Mouse (Mus musculus): ENCODE data around the gene Podxl. TPM values are rescaled to one million over a fixed set of nuclear protein-coding genes. Genes with fewer than 3 reads are reported as not detected.

Podxl gene
- polyA plus RNA-seq, 1 experiment, result 0.60 TPM

GRCm38 (mm10) chr6:31596346-31597135 is 32.8 kb upstream of the Podxl start:
- Histone ChIP-seq H3ac (ENCODE audit: control insufficient read depth, insufficient read length) (no peak overlapping the region), H3K4me2 (ENCODE audit: low read depth) (no peak overlapping the region), H3K79me2 (ENCODE audit: control insufficient read depth, insufficient read depth) (no peaks in the 10 kb centered on the region), H3K36me3 (ENCODE audit: control insufficient read depth, insufficient read depth) (no peaks in the 10 kb centered on the region), H3K27me3 (ENCODE audit: control insufficient read depth, insufficient read depth, insufficient read length) (no peaks in the 10 kb centered on the region), H3K4me3 (no peak overlapping the region)
- no peak for TF ChIP-seq MYOG (IDR thresholded peaks at IDR 0.05; ENCODE audit: control insufficient read depth in 1 of 3, insufficient read depth in 1 of 3, insufficient read length in 2 of 3, low read depth in 2 of 3)

GRCm38 (mm10) chr6:31592579-31593238 is 28.9 kb upstream of the Podxl start:
- TF ChIP-seq TCF3 (IDR thresholded peaks at IDR 0.05; ENCODE audit: insufficient read length, low read depth), result no peak
- TF ChIP-seq USF1 (IDR thresholded peaks at IDR 0.05; ENCODE audit: low read depth), result no peak
- TF ChIP-seq MYOD1 (IDR thresholded peaks at IDR 0.05; ENCODE audit: control insufficient read depth in 1 of 3, insufficient read length in 2 of 3, low read depth in 2 of 3), result no peak
- TF ChIP-seq REST (IDR thresholded peaks at IDR 0.05; ENCODE audit: insufficient read depth, insufficient read length), result no peak
- TF ChIP-seq MYOG (IDR thresholded peaks at IDR 0.05; ENCODE audit: control insufficient read depth in 1 of 3, insufficient read depth in 1 of 3, insufficient read length in 2 of 3, low read depth in 2 of 3), result no peak
- TF ChIP-seq TCF12 (IDR thresholded peaks at IDR 0.05; ENCODE audit: insufficient read depth, poor library complexity, severe bottlenecking), result no peak
- no peak for TF ChIP-seq POLR2AphosphoS2 (IDR thresholded peaks at IDR 0.05; ENCODE audit: insufficient read length, low read depth)
- TF ChIP-seq CEBPB (IDR thresholded peaks at IDR 0.05; ENCODE audit: insufficient read depth, poor library complexity, severe bottlenecking), result no peak
- no peak for TF ChIP-seq POLR2A (IDR thresholded peaks at IDR 0.05; ENCODE audit: insufficient read length, low read depth)
- no peak for TF ChIP-seq E2F4 (IDR thresholded peaks at IDR 0.05; ENCODE audit: insufficient read depth)
- TF ChIP-seq MAX (IDR thresholded peaks at IDR 0.05; ENCODE audit: low read depth), result no peak
- no peak for TF ChIP-seq SRF (IDR thresholded peaks at IDR 0.05; ENCODE audit: control insufficient read depth, insufficient read length, low read depth)
- H3ac ChIP-seq (ENCODE audit: control insufficient read depth, insufficient read length), result no peak overlapping the region

GRCm38 (mm10) chr6:31592128-31592527 is 28.3 kb upstream of the Podxl start:
- Histone ChIP-seq H3K36me3 (ENCODE audit: control insufficient read depth, insufficient read depth) (no peaks in the 10 kb centered on the region), H3K4me3 (no peak overlapping the region), H3ac (ENCODE audit: control insufficient read depth, insufficient read length) (no peak overlapping the region), H3K27me3 (ENCODE audit: control insufficient read depth, insufficient read depth, insufficient read length) (no peaks in the 10 kb centered on the region), H3K4me2 (ENCODE audit: low read depth) (no peak overlapping the region), H3K79me2 (ENCODE audit: control insufficient read depth, insufficient read depth) (no peaks in the 10 kb centered on the region)
- TF ChIP-seq TCF3 (IDR thresholded peaks at IDR 0.05; ENCODE audit: insufficient read length, low read depth) (no peak), MYOD1 (IDR thresholded peaks at IDR 0.05; ENCODE audit: control insufficient read depth in 1 of 3, insufficient read length in 2 of 3, low read depth in 2 of 3) (no peak), E2F4 (IDR thresholded peaks at IDR 0.05; ENCODE audit: insufficient read depth) (no peak), SRF (IDR thresholded peaks at IDR 0.05; ENCODE audit: control insufficient read depth, insufficient read length, low read depth) (no peak), USF1 (IDR thresholded peaks at IDR 0.05; ENCODE audit: low read depth) (no peak), POLR2A (IDR thresholded peaks at IDR 0.05; ENCODE audit: insufficient read length, low read depth) (no peak), POLR2AphosphoS2 (IDR thresholded peaks at IDR 0.05; ENCODE audit: insufficient read length, low read depth) (no peak), MAX (IDR thresholded peaks at IDR 0.05; ENCODE audit: low read depth) (no peak), TCF12 (IDR thresholded peaks at IDR 0.05; ENCODE audit: insufficient read depth, poor library complexity, severe bottlenecking) (no peak), MYOG (IDR thresholded peaks at IDR 0.05; ENCODE audit: control insufficient read depth in 1 of 3, insufficient read depth in 1 of 3, insufficient read length in 2 of 3, low read depth in 2 of 3) (no peak), CEBPB (IDR thresholded peaks at IDR 0.05; ENCODE audit: insufficient read depth, poor library complexity, severe bottlenecking) (no peak), REST (IDR thresholded peaks at IDR 0.05; ENCODE audit: insufficient read depth, insufficient read length) (no peak)

More at GRCm38 (mm10) chr6:31592579-31593238, 28.9 kb upstream of the Podxl start:
- Histone ChIP-seq H3K79me2 (ENCODE audit: control insufficient read depth, insufficient read depth) (no peaks in the 10 kb centered on the region), H3K4me3 (no peak overlapping the region), H3K27me3 (ENCODE audit: control insufficient read depth, insufficient read depth, insufficient read length) (no peaks in the 10 kb centered on the region), H3K4me2 (ENCODE audit: low read depth) (no peak overlapping the region), H3K36me3 (ENCODE audit: control insufficient read depth, insufficient read depth) (no peaks in the 10 kb centered on the region)

- H3K36me3 ChIP-seq (ENCODE audit: control insufficient read depth, insufficient read depth), result no peaks in the 10 kb centered on the region
- TF ChIP-seq SRF (IDR thresholded peaks at IDR 0.05; ENCODE audit: control insufficient read depth, insufficient read length, low read depth), result no peak
- no peak for TF ChIP-seq USF1 (IDR thresholded peaks at IDR 0.05; ENCODE audit: low read depth)
- TF ChIP-seq MYOD1 (IDR thresholded peaks at IDR 0.05; ENCODE audit: control insufficient read depth in 1 of 3, insufficient read length in 2 of 3, low read depth in 2 of 3), result no peak
- no peak for TF ChIP-seq POLR2AphosphoS2 (IDR thresholded peaks at IDR 0.05; ENCODE audit: insufficient read length, low read depth)
- no peak for TF ChIP-seq TCF3 (IDR thresholded peaks at IDR 0.05; ENCODE audit: insufficient read length, low read depth)
- TF ChIP-seq MYOG (IDR thresholded peaks at IDR 0.05; ENCODE audit: control insufficient read depth in 1 of 3, insufficient read depth in 1 of 3, insufficient read length in 2 of 3, low read depth in 2 of 3), result no peak
- TF ChIP-seq REST (IDR thresholded peaks at IDR 0.05; ENCODE audit: insufficient read depth, insufficient read length), result no peak
- TF ChIP-seq E2F4 (IDR thresholded peaks at IDR 0.05; ENCODE audit: insufficient read depth), result no peak
- no peak for TF ChIP-seq TCF12 (IDR thresholded peaks at IDR 0.05; ENCODE audit: insufficient read depth, poor library complexity, severe bottlenecking)
- TF ChIP-seq CEBPB (IDR thresholded peaks at IDR 0.05; ENCODE audit: insufficient read depth, poor library complexity, severe bottlenecking), result no peak
- H3K27me3 ChIP-seq (ENCODE audit: control insufficient read depth, insufficient read depth, insufficient read length), result no peaks in the 10 kb centered on the region
- H3K4me3 ChIP-seq, result no peak overlapping the region
- H3K4me2 ChIP-seq (ENCODE audit: low read depth), result no peak overlapping the region
- H3K79me2 ChIP-seq (ENCODE audit: control insufficient read depth, insufficient read depth), result no peaks in the 10 kb centered on the region
- H3ac ChIP-seq (ENCODE audit: control insufficient read depth, insufficient read length), result no peak overlapping the region
Measured at GRCm38 (mm10) chr6:31591676-31592075, 27.9 kb upstream of the Podxl start.
